Mouse (Mus musculus): ENCODE data around the gene Tenm2. TPM values are rescaled to one million over a fixed set of nuclear protein-coding genes. Genes with fewer than 3 reads are reported as not detected.

Tenm2 gene
- polyA plus RNA-seq, 1 experiment from 2014 or later, result 1.4 TPM

DNA sequence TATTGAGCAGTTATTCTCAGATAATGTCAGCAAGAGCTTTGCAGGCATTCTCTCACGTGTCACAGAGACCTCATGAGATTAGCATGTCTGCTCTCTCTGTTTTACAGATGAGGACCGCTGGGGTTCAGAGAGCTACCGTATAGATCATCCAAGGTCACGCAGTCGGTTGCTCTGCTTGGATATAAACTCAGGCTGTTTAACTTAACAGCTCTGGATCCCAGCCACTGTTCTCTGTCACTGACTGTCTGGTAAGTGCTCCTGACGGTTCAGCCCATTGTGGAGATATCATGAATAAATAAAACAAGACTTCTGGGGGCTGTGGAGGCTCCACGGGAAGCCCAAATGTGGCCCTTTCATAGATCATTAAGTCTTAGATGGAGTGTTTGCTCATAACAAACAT is 754.2 kb downstream of the Tenm2 start:
- 32% methylated on average over 7 of the region's 7 CpGs for WGBS
- Histone ChIP-seq H3K4me2 (no peak overlapping the region), H3K4me3 (no peak overlapping the region), H3K4me1 (replicated peaks) (peaks cover 11% of the 10 kb centered on the region), H3K9me3 (replicated peaks) (no peaks in the 10 kb centered on the region), H3K27ac (ENCODE audit: poor library complexity, severe bottlenecking) (no peak overlapping the region), H3K9ac (no peak overlapping the region), H3K36me3 (no peaks in the 10 kb centered on the region), H3K27me3 (replicated peaks) (peaks cover 8% of the 10 kb centered on the region; the same call in 1 of the 2 replicates)
- peak; percentile 59; the same call in 1 of the 2 replicates for ATAC-seq (ENCODE audit: insufficient number of reproducible peaks, low FRiP score)

- Histone ChIP-seq H3K27ac (ENCODE audit: poor library complexity, severe bottlenecking) (no peak overlapping the region), H3K36me3 (no peaks in the 10 kb centered on the region), H3K27me3 (replicated peaks) (peaks cover 8% of the 10 kb centered on the region; the same call in 1 of the 2 replicates), H3K4me2 (no peak overlapping the region), H3K4me1 (replicated peaks) (peaks cover 7% of the 10 kb centered on the region), H3K4me3 (no peak overlapping the region), H3K9me3 (replicated peaks) (no peaks in the 10 kb centered on the region), H3K9ac (no peak overlapping the region)
- WGBS, result 82% methylated on average over 5 of the region's 5 CpGs
- ATAC-seq (ENCODE audit: insufficient number of reproducible peaks, low FRiP score), result no peak
These were observed 754.7 kb downstream of the Tenm2 start for GRCm38 (mm10) chr11:36481086-36481485.

GRCm38 (mm10) chr11:36469811-36470551 is 765.8 kb downstream of the Tenm2 start:
- Histone ChIP-seq H3K4me1 (replicated peaks) (peaks cover 25% of the 10 kb centered on the region), H3K4me2 (peak overlapping the region; percentile 45), H3K27me3 (replicated peaks) (peaks cover 8% of the 10 kb centered on the region), H3K4me3 (no peak overlapping the region), H3K27ac (ENCODE audit: poor library complexity, severe bottlenecking) (no peak overlapping the region), H3K9ac (no peak overlapping the region), H3K9me3 (replicated peaks) (no peaks in the 10 kb centered on the region), H3K36me3 (no peaks in the 10 kb centered on the region)
- 27% methylated on average over 9 of the region's 9 CpGs for WGBS
- ATAC-seq (ENCODE audit: insufficient number of reproducible peaks, low FRiP score), result no peak; the same call in 1 of the 2 replicates

GRCm38 (mm10) chr11:36458451-36458850 is 777.3 kb downstream of the Tenm2 start:
- no peak overlapping the region for H3K4me3 ChIP-seq
- no peak for ATAC-seq (ENCODE audit: insufficient number of reproducible peaks, low FRiP score)
- 80% methylated on average over 6 of the region's 6 CpGs for WGBS
- H3K4me2 ChIP-seq, result no peak overlapping the region
- no peaks in the 10 kb centered on the region for H3K9me3 ChIP-seq (replicated peaks)
- 0 out of 2 replicates have a peak, but pooled peaks cover 10% of the 10 kb centered on the region for H3K27me3 ChIP-seq (replicated peaks)
- no peaks in the 10 kb centered on the region for H3K36me3 ChIP-seq
- no peak overlapping the region for H3K27ac ChIP-seq (ENCODE audit: poor library complexity, severe bottlenecking)
- H3K9ac ChIP-seq, result no peak overlapping the region
- no peaks in the 10 kb centered on the region for H3K4me1 ChIP-seq (replicated peaks)

DNA sequence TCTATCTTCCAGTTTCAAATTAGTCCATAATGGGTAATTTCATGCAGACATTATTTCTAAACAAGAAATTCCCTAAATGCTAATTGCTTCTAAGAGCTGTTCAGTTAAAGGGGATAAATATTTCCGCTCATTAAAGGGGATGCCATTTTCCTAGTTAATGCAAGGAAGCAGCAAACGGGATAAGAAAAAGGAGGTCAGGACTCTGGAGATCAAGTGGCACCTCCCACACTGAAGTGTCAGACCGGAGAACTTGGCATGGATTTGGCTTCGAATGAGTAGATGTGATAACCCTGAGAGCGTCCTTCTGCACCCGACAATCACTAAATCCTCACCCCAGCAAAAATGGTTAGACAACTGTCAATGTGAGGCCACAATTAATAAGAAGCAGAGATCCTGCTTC is 781.7 kb downstream of the Tenm2 start:
- WGBS, result 43% methylated on average over 6 of the region's 6 CpGs
- H3K4me1 ChIP-seq (replicated peaks), result 0 out of 2 replicates have a peak, but pooled peaks cover 5% of the 10 kb centered on the region
- no peak overlapping the region for H3K4me3 ChIP-seq
- no peak overlapping the region for H3K4me2 ChIP-seq
- no peaks in the 10 kb centered on the region for H3K36me3 ChIP-seq
- 0 out of 2 replicates have a peak, but pooled peaks cover 1% of the 10 kb centered on the region for H3K27me3 ChIP-seq (replicated peaks)
- no peaks in the 10 kb centered on the region for H3K9me3 ChIP-seq (replicated peaks)
- no peak overlapping the region for H3K27ac ChIP-seq (ENCODE audit: poor library complexity, severe bottlenecking)
- no peak overlapping the region for H3K9ac ChIP-seq
- no peak for ATAC-seq (ENCODE audit: insufficient number of reproducible peaks, low FRiP score)

GRCm38 (mm10) chr11:36452436-36452835 is 783.3 kb downstream of the Tenm2 start:
- Histone ChIP-seq H3K36me3 (no peaks in the 10 kb centered on the region), H3K4me2 (no peak overlapping the region), H3K27ac (ENCODE audit: poor library complexity, severe bottlenecking) (no peak overlapping the region), H3K4me1 (replicated peaks) (0 out of 2 replicates have a peak, but pooled peaks cover 5% of the 10 kb centered on the region), H3K9me3 (replicated peaks) (no peaks in the 10 kb centered on the region), H3K9ac (no peak overlapping the region), H3K4me3 (no peak overlapping the region), H3K27me3 (replicated peaks) (no peaks in the 10 kb centered on the region)
- no peak for ATAC-seq (ENCODE audit: insufficient number of reproducible peaks, low FRiP score)
- 68% methylated on average over 9 of the region's 9 CpGs for WGBS

- WGBS, result 29% methylated on average over 2 of the region's 2 CpGs
- no peak for ATAC-seq (ENCODE audit: insufficient number of reproducible peaks, low FRiP score)
- Histone ChIP-seq H3K4me2 (no peak overlapping the region), H3K36me3 (no peaks in the 10 kb centered on the region), H3K9me3 (replicated peaks) (no peaks in the 10 kb centered on the region), H3K9ac (no peak overlapping the region), H3K4me1 (replicated peaks) (0 out of 2 replicates have a peak, but pooled peaks cover 5% of the 10 kb centered on the region), H3K4me3 (no peak overlapping the region), H3K27ac (ENCODE audit: poor library complexity, severe bottlenecking) (no peak overlapping the region), H3K27me3 (replicated peaks) (peaks cover 3% of the 10 kb centered on the region; the same call in 1 of the 2 replicates)
These were observed 789.4 kb downstream of the Tenm2 start for GRCm38 (mm10) chr11:36446351-36446750.

- ATAC-seq (ENCODE audit: insufficient number of reproducible peaks, low FRiP score), result no peak
- no peaks in the 10 kb centered on the region for H3K9me3 ChIP-seq (replicated peaks)
- 85% methylated on average over 7 of the region's 7 CpGs for WGBS
- H3K36me3 ChIP-seq, result no peaks in the 10 kb centered on the region
- H3K27ac ChIP-seq (ENCODE audit: poor library complexity, severe bottlenecking), result no peak overlapping the region
- no peak overlapping the region for H3K4me2 ChIP-seq
- H3K4me1 ChIP-seq (replicated peaks), result 0 out of 2 replicates have a peak, but pooled peaks cover 5% of the 10 kb centered on the region
- no peak overlapping the region for H3K4me3 ChIP-seq
- no peak overlapping the region for H3K9ac ChIP-seq
- peaks cover 8% of the 10 kb centered on the region; the same call in 1 of the 2 replicates for H3K27me3 ChIP-seq (replicated peaks)
These were observed 791.9 kb downstream of the Tenm2 start for GRCm38 (mm10) chr11:36443821-36444220.

GRCm38 (mm10) chr11:36441801-36442200 is 794.0 kb downstream of the Tenm2 start:
- Histone ChIP-seq H3K9ac (no peak overlapping the region), H3K4me2 (no peak overlapping the region), H3K27me3 (replicated peaks) (peaks cover 8% of the 10 kb centered on the region; the same call in 1 of the 2 replicates), H3K27ac (ENCODE audit: poor library complexity, severe bottlenecking) (no peak overlapping the region), H3K4me3 (no peak overlapping the region), H3K4me1 (replicated peaks) (peaks cover 11% of the 10 kb centered on the region; the same call in 1 of the 2 replicates), H3K9me3 (replicated peaks) (0 out of 2 replicates have a peak, but pooled peaks cover 3% of the 10 kb centered on the region), H3K36me3 (no peaks in the 10 kb centered on the region)
- ATAC-seq (ENCODE audit: insufficient number of reproducible peaks, low FRiP score), result no peak
- 24% methylated on average over 6 of the region's 6 CpGs for WGBS

DNA sequence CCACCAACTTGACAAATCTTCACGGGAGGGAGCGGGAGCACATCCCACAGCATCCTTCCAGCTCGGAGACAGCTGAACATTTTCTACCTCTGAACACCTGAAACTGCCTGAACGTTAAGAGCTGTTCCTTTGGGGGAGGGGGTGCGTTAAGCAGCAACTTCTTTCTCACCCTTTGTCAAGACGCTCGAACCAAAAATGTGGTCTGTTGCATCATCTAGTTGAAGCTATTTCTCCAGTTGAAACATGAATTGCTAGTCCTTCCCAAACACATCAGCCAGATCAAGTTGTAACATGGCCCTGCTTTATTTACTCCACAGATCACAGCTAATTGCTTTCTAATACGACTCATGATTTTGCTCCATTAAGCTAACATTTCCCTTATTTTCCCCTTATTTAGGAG is 799.5 kb downstream of the Tenm2 start:
- no peak overlapping the region for H3K4me3 ChIP-seq
- H3K27me3 ChIP-seq (replicated peaks), result peaks cover 9% of the 10 kb centered on the region; the same call in 1 of the 2 replicates
- no peak for ATAC-seq (ENCODE audit: insufficient number of reproducible peaks, low FRiP score)
- no peaks in the 10 kb centered on the region for H3K36me3 ChIP-seq
- no peak overlapping the region for H3K9ac ChIP-seq
- WGBS, result 47% methylated on average over 8 of the region's 8 CpGs
- H3K9me3 ChIP-seq (replicated peaks), result 0 out of 2 replicates have a peak, but pooled peaks cover 3% of the 10 kb centered on the region
- peaks cover 12% of the 10 kb centered on the region for H3K4me1 ChIP-seq (replicated peaks)
- no peak overlapping the region for H3K27ac ChIP-seq (ENCODE audit: poor library complexity, severe bottlenecking)
- H3K4me2 ChIP-seq, result no peak overlapping the region

- WGBS, result 63% methylated on average over 5 of the region's 5 CpGs
- Histone ChIP-seq H3K27ac (ENCODE audit: poor library complexity, severe bottlenecking) (no peak overlapping the region), H3K36me3 (no peaks in the 10 kb centered on the region), H3K9ac (no peak overlapping the region), H3K9me3 (replicated peaks) (no peaks in the 10 kb centered on the region), H3K27me3 (replicated peaks) (peaks cover 3% of the 10 kb centered on the region; the same call in 1 of the 2 replicates), H3K4me2 (no peak overlapping the region), H3K4me1 (replicated peaks) (peaks cover 5% of the 10 kb centered on the region), H3K4me3 (no peak overlapping the region)
- no peak for ATAC-seq (ENCODE audit: insufficient number of reproducible peaks, low FRiP score)
These were observed 806.8 kb downstream of the Tenm2 start for GRCm38 (mm10) chr11:36428947-36429346.

Data from heart, embryonic 12.5 days (tissue).